Mouse (Mus musculus): ENCODE data around the gene Efr3b.

DNA sequence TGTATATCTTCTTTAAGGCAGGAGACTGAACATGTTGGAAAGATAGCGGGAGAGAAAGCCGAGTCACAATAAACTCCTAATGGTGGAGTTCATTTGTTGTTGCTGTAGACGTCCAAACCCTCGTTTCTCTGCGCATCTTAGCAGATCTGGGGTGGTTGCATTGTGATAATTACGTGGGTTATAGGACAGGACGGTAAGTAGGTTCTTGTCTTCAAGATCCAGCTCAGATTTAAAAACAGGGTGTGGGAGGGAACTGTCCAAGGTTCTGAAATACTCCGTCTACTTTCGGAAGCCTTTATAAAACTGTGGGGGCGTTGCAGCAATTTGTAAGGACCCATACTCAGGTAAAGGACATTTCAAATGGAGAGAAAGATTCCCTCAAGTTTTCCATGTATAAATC, 83.3 kb downstream of the Efr3b start:
- TF ChIP-seq CTCF (IDR thresholded peaks at IDR 0.05; ENCODE audit: control insufficient read depth, insufficient read depth, insufficient replicate concordance, low read depth, low read length) (no peak), POLR2A (IDR thresholded peaks at IDR 0.05; ENCODE audit: control insufficient read depth, low read depth, low read length) (no peak)
